Mouse (Mus musculus) CD4-positive helper T cell, adult 2 months (primary cell): ENCODE results near the gene Tex2.
"Not testable (repeated sequence)": the region's sequence is repeated elsewhere in the genome, so short reads cannot be mapped to it uniquely, and the experiment has no call there.

Experiments
- DNase-seq: peaks from one replicate; pipeline ENCODE4 v3.0.0-alpha.2; 2012; ENCODE audit warnings: low read depth, missing footprints, low spot score

The Tex2 gene

DNA sequence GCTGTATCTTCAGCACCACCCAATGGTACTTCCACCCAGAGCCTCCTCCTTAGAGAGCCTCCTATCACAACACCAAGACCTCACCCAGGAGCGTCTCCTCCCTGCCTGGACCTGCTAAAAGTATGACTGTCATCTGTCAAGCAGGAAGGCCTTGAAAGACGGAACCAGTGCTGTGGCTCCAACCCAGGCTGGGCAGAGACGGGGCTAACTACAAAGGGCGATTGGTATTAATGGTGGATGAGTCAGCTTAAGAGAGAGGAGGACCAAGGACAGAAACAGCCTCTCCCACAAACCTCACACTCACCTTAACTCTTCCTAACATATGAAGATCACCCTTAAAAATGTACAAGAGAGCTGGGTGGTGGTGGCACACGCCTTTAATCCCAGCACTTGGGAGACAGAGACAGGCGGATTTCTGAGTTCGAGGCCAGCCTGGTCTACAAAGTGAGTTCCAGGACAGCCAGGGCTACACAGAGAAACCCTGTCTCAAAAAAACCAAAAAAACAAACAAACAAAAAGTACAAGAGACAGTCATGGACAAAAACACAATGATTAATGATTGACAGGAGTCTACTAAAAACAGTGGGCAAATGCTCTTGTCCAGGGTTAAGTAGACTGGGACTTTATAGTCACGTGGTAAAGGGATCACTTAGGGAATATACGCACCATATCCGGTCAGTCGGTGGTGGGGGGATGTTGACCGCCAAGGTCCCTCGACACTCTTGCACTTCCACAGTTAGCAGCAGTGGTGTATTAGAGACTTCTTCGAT lies 101.8 kb downstream of the Tex2 start:
- DNase-seq = no peak

DNA sequence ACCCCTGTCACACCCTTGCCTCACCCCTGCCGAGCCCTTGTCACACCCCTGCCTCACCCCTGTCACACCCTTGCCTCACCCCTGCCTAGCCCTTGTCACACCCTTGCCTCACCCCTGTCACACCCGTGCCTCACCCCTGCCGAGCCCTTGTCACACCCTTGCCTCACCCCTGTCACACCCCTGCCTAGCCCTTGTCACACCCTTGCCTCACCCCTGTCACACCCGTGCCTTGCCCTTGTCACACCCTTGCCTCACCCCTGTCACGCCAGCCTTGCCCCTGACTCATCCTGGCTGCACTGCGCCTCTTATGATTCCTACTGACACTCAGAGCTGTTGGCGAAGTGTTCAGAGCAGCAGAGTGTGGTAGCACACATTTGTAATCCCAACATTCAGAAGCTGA lies 105.6 kb downstream of the Tex2 start:
- DNase-seq = no peak

DNA sequence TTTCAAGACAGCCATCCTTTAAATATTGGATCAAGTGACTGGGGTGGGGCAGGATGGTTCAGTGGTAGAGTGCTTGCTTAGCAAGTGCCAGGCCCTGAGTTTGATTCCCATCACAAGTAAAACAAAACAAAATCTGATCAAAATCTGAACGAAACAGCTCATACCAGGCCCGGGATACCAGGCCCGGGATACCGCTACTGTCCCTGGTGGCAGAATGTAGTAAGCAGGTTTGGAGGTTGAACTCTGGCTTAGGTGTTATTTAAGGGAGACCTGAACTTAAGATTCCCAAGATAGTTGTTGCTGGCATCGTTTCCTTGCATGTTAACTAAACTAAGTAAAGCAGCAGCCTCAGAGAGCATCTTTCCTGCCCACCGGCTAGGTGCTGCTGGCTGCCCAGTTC lies 107.0 kb downstream of the Tex2 start:
- DNase-seq = no peak

DNA sequence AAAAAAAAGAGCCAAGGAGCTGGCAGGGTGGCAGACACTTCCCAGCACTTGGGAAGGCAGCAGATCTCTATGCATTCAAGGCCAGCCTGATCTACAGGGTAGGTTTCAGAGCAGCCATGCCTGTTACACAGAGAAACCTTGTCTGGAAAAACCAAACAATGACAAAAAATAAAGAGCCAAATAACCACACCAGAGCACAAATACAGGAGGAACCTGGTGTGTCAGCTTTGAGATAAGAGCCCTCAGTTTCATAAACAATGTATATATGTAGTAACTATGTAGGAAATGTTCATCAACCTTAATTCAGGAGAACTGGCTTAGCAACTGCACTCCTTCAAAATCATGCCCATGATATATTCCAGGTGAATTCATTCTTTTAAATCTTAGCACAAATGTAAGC lies 109.1 kb downstream of the Tex2 start:
- DNase-seq = no peak

DNA sequence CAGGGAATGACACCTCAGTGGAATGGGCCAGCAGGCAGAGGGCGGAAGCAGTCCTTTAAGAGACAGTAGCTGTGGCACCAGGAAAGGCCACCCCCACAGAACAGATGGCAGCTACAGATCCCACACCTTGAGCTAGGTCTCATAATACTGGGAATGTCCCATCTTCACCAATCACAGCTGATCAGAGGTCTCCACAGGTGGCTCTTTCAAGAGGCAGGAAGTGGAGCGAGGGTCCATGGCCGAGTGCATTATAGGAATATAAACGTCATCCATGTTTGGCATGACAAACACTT lies 109.9 kb downstream of the Tex2 start:
- DNase-seq = no peak

DNA sequence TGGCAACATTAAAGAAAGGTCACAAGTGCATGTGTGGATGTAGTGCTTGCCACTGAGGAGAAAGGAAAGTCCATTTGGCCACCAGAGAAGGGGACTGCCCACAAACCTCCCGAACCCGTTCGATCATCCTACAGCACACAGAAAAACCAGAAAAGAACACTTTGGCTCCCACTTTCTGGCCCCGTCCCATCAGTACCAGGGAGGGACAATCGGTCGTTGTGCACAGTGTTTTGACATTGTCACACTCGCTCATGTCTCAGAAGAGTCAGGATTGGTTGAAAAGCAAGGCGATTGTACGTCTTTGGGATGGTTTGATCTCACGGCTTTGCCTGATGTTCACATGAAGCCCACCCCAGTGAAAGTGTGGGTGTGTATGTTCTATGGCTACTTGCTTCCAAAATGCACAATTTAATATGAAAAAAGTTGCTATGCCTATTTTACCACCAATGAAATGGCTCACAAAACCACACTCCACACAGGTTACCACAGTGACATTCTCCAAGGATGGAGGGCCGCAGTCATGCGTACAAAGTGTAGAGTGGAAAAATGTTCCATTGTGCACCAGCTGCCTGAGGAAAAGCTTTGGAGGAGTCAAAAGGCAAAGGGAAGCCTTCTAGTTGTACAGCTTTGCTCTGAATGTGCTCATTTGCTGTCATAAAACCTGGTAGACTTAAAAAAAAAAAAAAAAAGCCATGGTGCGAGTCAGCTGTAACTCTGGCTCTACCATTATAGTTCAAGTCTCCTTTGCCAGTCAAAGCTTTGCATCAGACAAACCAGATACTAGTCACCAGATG lies 110.4 kb downstream of the Tex2 start:
- DNase-seq = no peak

DNA sequence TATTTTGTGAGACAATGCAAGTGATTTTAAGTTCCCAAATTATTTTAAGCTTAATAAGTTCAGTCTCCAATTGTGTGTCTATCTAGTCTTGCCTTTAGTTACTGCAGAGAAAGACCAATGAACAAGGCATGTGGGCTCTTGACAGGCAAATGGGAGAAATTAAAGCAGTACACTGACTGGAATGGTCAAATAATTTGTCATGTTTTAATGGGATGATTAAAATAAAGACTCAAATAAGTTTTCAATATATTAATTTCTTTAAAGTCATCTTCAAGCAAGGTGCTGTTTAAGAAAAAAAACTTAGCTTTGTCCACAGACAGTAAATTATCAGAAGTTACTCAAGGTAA lies 111.1 kb downstream of the Tex2 start:
- DNase-seq = no peak

DNA sequence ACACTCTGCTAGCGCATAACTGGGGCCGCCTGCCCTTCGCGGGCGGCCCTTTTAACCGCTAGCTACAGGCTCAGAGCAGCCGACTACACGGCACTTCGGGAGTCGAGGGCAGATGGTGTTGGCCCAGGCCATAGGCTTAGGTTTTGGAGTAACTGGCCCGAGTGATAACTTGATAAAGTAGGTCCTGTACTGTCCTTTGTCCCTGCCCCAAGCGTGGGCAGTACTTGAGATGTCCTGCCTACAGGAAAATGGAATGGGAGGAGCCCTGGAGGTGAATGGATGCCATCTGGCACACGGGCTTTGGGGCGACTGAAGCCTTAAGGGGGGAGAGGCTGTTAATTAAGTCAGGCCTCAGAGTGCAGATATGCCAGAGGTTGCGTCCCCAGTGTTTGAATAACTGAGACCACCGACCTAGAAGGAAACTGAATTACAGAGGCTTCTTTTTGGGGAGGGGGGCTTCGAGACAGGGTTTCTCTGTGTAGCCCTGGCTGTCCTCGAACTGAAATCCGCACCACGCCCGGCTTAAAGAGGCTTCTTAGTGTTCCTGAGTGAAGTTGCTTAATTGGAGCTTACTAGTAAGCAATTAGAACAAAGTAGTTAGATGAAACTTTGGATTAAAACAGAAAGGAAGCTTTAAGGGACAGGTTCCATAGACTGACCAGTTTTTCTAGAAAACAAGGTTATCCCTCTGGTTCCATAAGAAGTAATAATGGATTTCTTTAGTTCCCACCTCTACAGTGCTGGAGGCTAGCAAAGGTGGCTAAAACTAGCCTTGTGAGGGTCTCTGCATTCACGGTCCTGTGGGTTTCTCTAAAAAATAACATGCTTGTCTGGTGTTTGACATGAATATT lies 111.7 kb downstream of the Tex2 start:
- DNase-seq = no peak

DNA sequence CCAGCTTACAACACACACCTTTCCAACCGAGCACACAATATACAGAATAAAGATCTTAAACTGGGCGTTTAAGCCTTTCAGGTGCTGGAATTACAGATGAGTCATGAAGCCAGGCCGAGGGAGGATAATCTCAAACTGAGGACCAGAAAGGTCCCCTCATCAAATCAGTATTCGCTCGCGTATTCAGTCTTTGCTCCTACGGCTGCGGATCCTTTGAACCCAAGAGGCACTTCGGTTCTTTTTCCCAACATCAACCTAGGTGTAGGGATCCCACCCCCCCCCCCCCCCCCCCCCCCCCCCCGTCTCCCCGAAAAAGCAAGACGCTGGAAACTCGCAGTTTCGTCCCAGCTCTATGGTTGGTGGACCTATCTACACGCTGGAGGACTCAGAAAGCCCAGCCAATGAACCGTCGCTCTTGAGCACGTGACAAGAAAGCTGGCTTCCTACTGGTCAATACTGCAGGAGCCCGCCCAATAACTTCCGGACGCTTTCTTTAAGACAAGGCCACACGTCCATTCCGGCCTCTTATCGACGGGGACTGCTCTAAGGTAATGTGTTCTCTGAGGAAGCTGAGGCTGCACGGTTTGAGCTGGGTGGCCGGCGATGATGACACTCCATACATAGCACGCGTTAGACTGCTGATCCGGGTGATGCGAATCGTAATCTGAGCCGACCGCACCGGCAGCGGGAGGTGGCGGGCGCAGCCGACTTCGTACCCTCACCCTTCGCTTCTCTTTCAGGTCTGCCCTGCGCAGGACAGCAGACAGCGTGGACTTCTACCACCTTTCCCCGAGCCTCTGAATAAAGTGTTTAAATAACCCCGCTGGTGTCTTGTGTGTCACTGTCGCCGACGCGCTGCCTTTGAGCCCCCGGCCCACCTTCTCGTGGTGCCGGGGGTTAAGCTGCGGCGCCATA lies 112.6 kb downstream of the Tex2 start:
- peak; percentile 97 for DNase-seq

DNA sequence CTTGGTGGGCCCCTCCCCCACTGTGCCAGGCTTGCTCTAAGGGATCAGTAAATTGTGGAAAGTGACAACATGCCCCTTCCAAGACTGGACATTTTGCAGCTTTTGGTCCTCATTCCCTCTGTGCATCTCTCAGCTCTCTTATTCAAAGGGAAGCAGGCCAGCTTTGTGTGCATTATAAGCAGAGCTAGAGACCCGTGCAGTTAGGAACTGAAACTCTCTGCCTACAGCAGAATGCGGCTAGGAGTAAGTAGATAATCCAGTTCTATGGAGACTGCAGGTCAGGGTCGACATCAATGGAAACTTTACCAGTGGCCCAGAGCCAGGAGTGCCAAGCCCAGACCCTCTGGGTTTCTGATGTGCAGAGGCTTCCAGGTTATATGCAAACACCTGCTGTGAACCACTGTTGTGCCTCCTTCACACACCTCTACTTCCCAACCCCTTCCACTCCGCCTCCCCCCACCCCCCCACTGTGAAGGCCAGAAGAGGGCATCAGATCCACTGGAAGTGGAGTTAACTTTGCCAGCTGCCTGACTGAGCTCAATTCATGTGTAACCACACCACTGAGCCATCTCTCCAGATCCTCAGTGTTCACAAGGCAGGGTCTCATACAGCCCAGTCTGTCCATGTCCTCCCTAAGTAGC lies 114.4 kb downstream of the Tex2 start:
- DNase-seq = no peak

DNA sequence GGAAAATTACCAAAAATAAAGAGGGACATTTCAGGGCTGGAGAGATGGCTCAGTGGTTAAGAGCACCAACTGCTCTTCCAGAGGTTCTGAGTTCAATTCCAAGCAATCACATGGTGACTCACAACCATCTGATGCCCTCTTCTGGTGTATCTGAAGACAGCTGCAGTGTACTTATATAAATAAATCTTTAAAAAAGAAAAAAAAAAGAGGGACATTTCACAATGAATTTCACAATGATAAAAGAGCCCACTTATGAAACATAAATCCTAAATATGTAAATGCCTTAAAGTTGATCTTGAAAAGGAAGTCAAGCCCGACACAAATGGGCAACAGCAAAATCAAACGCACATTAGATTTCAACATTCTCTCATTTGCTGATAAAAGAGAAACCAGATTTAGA lies 115.3 kb downstream of the Tex2 start:
- DNase-seq = no peak

DNA sequence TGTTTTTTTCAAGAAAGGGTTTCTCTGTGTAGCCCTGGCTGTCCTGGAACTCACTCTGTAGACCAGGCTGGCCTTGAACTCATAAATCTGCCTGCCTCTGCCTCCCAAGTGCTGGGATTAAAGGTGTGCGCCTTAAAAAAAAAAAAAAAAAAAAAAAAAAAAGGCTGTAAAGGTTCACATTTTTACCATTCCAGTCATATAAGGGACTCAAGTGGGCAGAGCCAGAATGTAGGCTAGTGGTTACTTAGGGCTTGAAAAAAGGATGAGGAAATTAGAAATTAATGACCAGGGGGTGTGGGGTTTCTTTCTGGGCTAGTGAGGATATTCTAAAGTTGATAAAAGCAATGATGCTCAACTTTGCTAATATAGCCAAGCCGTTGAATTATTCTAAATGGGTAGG lies 116.2 kb downstream of the Tex2 start:
- DNase-seq = not testable (repeated sequence)

DNA sequence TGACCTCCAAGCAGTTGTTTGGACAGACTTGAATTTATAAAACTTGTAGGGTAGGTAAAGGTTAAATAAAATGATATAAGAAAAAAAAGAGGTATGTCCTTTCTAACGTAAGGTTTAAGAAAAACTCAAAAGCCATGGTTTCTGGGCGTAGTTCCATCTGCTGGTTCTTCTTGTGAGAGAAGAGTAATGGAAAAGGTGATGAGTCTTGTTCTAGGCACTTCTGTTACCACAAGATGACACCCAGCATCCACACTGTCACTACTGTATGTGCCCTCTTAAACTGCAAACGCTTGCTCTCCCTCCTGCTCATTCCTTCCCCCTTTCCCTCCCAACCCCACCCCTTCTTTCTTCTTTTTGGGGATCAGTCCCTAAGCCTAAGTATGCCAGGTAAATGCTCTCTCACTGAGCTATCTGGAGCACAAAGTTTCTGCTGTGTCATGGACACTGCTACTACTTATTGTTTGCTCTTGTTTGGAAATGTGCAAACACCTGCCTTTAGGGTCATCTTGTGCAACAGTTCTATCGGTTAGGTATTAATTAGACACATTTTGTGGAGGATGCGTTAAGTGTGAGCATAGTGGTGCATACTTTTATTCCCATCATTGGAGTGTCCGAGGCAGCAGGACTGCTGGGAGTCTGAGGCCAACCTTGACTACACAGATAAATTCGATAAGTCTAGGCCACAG lies 120.1 kb downstream of the Tex2 start:
- no peak for DNase-seq

DNA sequence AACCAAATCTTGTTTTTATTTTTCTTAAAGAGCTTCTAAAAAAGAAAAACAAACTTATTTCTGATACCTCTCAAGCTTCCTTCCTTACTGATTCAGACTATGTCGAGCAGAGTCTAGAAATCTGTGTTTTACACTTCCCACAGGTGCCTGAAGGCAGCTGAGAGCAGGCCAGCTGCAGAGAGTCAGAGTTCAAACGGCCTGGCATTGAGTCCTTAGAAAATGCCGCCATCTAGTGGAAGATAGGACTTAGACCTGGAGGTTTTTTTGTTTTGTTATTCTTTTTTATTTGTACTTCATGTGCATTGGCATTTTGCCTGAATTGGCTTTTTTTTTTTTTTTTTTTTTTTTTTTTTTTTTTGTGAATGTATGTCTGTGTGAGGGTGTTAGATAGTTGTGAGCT lies 121.8 kb downstream of the Tex2 start:
- DNase-seq = peak; percentile 88

DNA sequence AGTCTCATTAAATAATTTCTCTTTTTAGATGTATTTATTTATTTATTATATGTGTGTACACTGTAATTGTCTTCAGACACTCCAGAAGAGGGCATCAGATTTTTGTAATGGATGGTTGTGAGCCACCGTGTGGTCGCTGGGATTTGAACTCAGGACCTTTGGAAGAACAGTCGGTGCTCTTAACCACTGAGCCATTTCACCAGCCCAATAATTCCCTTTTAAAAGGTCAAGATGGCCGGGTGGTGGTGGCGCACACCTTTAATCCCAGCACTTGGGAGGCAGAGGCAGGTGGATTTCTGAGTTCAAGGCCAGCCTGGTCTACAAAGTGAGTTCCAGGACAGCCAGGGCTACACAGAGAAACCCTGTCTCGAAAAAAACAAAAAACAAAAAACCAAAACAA lies 122.6 kb downstream of the Tex2 start:
- DNase-seq = not testable (repeated sequence)

DNA sequence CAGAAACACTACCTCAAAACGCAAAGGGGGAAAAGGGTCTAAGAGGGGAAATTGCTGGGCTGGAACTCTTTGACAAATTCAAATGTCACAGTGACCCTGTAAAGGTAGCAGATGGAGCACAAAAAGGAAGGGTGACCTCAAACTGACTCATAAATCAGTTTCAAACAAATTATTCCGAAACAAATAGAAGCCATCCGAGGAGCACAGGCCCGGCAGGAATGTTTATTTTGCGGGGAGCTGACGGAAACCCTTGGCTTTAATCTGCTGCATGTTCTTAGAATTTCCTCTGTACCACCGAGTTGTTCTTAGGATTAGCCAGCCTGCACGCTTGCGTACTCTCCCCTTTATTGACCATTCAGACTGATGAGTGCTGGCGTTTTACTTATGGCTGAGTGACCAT lies 123.2 kb downstream of the Tex2 start:
- no peak for DNase-seq

DNA sequence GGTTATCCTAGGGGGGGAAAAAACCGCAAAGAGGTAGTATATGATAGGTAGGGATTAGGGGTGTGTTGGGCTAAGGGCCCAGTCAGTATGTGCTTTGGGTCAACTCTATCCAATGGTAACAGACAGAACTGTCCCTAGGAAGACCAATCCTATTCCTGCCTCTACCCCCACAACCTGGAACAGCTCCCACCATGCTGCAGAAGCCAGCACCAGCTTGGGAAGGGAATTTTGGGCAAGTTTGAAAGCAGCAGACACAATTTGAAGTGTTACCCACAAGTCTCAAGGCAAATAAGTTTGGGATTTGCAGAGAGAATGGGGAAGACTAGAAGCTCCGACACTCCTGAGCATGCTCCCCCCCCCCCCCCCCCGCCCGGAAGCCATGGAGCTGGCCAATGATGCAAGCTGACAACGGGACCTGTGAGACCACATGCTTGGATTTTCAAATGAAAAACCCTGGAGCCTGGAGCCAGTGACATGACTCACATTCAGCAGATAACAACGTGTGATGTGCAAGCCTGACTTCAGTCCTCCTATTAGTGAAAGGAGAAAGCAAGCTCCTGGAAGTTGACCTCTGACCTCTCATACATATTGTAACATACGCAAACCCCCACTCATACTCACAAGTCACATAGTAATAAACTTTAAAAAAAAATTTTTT lies 124.1 kb downstream of the Tex2 start:
- DNase-seq = no peak

DNA sequence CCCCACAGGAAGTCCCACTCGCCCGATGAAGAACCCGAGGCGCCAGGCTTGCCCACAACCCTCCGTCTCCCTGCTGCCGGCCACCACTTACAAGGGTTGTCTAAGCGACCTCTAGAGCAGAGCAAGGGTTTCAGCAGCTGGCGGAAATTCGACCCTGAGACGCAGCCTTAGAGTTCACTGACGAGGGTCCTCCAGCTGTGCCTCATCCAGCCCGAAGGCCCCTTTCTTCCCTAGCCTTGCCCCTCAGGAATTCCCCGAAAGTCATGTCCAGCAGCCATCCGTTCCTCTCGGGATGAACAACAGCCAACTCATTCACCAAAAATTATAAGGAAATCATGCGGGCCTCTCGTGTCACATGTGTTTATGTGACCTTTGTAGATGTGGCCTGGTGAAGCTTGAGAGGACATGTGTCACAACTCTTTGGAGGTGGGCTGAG lies 125.1 kb downstream of the Tex2 start:
- DNase-seq = no peak

DNA sequence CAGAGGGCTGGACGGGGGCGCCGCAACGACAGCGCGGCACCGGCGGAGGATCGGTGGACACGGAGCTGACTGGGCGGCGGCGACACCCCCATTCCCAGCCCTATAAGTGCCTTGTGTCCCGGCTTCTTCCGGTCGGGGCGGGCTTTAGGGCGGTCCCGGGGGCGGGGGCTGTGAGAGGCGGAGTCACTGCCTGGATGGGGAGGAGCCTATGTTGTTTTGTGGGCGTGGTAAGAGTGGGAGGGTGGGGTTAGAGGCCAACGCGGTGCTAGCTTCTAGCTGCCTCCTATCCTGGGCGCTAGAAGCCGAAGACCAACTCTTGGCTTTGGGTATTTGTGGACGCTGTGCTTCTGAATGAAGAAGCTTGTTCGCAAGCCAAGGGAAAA lies 125.5 kb downstream of the Tex2 start, which contains the start of gene Ern1:
Gene Ern1, minus strand, starts transcription at position 120 of the 383 bp plus-strand sequence.
- DNase-seq = peak; percentile 92
